Mouse (Mus musculus): ENCODE data around the gene Arhgap5. TPM values are rescaled to one million over a fixed set of nuclear protein-coding genes. Genes with fewer than 3 reads are reported as not detected.
"Not testable (repeated sequence)": the region's sequence is repeated elsewhere in the genome, so short reads cannot be mapped to it uniquely, and the experiment has no call there.

Arhgap5 gene
- polyA plus RNA-seq, 1 experiment = 121 TPM

DNA sequence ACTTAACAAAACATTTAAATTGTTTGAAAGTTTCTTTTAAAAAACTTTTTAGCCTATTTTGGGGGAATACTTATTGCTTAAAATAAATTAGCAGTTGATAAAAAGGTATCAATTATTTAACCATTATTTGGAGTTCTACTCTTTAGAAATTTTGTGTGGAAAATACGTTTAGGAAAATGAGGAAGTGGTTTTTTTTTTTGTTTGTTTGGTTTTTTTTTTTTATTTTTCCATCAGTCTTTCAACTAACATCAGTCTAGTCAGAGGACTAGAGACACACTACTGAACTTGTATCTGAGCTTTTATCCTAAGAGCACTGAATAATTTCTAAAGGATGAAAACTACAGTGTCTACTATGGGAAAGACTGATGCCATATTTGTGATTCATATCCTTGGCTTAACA, 21.7 kb downstream of the Arhgap5 start:
- no peaks in the 10 kb centered on the region for H3K4me1 ChIP-seq (ENCODE audit: control insufficient read depth, insufficient read depth, low read length)
- no peak overlapping the region for H3K4me3 ChIP-seq (ENCODE audit: insufficient read depth, low read length)
- no peak for TF ChIP-seq POLR2A (IDR thresholded peaks at IDR 0.05; ENCODE audit: low read depth, low read length)
- TF ChIP-seq CTCF (IDR thresholded peaks at IDR 0.05; ENCODE audit: borderline replicate concordance, insufficient read depth, low read length) = no peak
- no peak overlapping the region for H3K27ac ChIP-seq (ENCODE audit: insufficient read depth, low read length)

- no peak overlapping the region for H3K4me3 ChIP-seq (ENCODE audit: insufficient read depth, low read length)
- TF ChIP-seq POLR2A (IDR thresholded peaks at IDR 0.05; ENCODE audit: low read depth, low read length) = no peak
- no peak for TF ChIP-seq CTCF (IDR thresholded peaks at IDR 0.05; ENCODE audit: borderline replicate concordance, insufficient read depth, low read length)
- H3K27ac ChIP-seq (ENCODE audit: insufficient read depth, low read length) = no peak overlapping the region
Observed at GRCm38 (mm10) chr12:52529740-52530139, 26.0 kb downstream of the Arhgap5 start.

GRCm38 (mm10) chr12:52541294-52541693, 37.5 kb downstream of the Arhgap5 start:
- H3K27ac ChIP-seq (ENCODE audit: insufficient read depth, low read length) = no peak overlapping the region
- no peaks in the 10 kb centered on the region for H3K4me1 ChIP-seq (ENCODE audit: control insufficient read depth, insufficient read depth, low read length)
- TF ChIP-seq POLR2A (IDR thresholded peaks at IDR 0.05; ENCODE audit: low read depth, low read length) (no peak), CTCF (IDR thresholded peaks at IDR 0.05; ENCODE audit: borderline replicate concordance, insufficient read depth, low read length) (no peak)

More at GRCm38 (mm10) chr12:52529740-52530139, 26.0 kb downstream of the Arhgap5 start:
- no peaks in the 10 kb centered on the region for H3K4me1 ChIP-seq (ENCODE audit: control insufficient read depth, insufficient read depth, low read length)

DNA sequence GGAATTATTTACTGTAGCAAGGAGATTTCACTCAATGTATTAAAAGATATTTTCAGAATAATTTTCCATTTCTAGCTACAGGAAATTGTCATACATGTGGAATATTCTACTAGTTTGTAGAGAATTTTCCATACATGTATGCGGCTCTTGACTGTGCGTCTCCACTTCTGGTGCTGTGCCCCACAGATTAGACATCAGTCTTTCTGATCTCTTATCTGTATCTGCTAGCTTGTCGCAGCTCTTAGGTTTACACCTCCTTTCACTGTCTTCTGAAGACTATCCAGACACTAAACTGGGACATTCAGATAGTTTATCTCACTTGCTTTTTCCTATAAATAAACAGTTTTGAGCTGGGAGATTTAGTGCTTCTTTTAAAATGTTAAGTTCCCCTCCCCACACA, 40.8 kb downstream of the Arhgap5 start:
- no peak for TF ChIP-seq CTCF (IDR thresholded peaks at IDR 0.05; ENCODE audit: borderline replicate concordance, insufficient read depth, low read length)
- TF ChIP-seq POLR2A (IDR thresholded peaks at IDR 0.05; ENCODE audit: low read depth, low read length) = no peak
- Histone ChIP-seq H3K4me1 (ENCODE audit: control insufficient read depth, insufficient read depth, low read length) (no peaks in the 10 kb centered on the region), H3K27ac (ENCODE audit: insufficient read depth, low read length) (no peak overlapping the region), H3K4me3 (ENCODE audit: insufficient read depth, low read length) (no peak overlapping the region)

More at GRCm38 (mm10) chr12:52541294-52541693, 37.5 kb downstream of the Arhgap5 start:
- no peak overlapping the region for H3K4me3 ChIP-seq (ENCODE audit: insufficient read depth, low read length)

- Histone ChIP-seq H3K27ac (ENCODE audit: insufficient read depth, low read length) (no peak overlapping the region), H3K4me3 (ENCODE audit: insufficient read depth, low read length) (no peak overlapping the region), H3K4me1 (ENCODE audit: control insufficient read depth, insufficient read depth, low read length) (0 out of 2 replicates have a peak, but pooled peaks cover 2% of the 10 kb centered on the region)
- TF ChIP-seq POLR2A (IDR thresholded peaks at IDR 0.05; ENCODE audit: low read depth, low read length) (no peak), CTCF (IDR thresholded peaks at IDR 0.05; ENCODE audit: borderline replicate concordance, insufficient read depth, low read length) (no peak)
Observed at GRCm38 (mm10) chr12:52552085-52552484, 48.3 kb downstream of the Arhgap5 start.

DNA sequence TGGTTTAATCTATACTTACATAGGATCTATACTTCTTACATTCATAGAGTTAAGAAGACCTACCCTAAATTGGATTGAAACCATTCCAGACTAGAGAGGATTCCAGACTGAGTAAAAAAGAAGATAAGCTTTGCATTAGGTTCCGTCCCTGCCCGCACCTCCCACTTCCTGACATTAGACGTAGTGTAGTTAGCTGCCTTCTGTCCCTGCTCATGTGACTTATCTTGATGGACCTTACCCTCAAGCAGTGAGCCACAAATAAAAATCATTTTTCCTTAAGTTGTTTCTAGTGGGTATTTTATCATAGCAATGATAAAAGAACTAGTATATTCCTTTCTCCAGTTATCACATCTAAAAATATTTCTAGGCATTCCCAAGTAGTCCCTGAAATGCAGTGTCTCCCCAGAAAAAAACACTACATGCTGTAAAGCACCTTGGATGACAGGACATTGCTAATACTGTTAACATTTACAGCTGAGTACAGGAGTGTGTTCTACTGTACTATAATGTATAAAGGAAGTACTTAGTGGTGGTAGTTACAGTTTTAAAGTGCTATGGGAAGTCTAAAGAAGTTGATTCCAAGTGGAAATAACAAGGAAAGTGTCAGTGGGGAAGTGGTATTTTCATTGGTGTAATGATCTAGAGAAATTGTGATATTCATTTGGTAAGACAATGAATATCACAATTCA, 51.6 kb downstream of the Arhgap5 start:
- H3K4me3 ChIP-seq (ENCODE audit: insufficient read depth, low read length) = no peak overlapping the region
- TF ChIP-seq POLR2A (IDR thresholded peaks at IDR 0.05; ENCODE audit: low read depth, low read length) = no peak
- TF ChIP-seq CTCF (IDR thresholded peaks at IDR 0.05; ENCODE audit: borderline replicate concordance, insufficient read depth, low read length) = no peak

DNA sequence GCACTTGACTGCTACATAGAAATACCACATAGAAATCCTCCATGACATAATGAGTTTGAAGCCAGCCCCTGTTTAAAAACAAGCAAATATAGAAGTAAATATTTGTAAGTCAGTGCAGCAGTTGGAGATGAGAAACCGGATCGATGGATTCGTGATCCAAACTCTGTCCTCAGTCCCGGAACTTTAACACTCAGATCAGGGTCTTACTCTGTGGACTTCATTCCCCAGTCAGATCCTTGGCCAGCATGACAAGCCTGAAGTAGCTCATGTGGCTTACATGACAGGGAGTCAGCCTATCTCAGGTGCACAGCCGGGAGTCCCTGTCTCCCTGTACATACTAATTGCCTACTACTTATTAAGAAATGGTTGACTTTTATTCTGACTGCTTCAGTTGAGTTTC, 61.9 kb downstream of the Arhgap5 start:
- Histone ChIP-seq H3K4me1 (ENCODE audit: control insufficient read depth, insufficient read depth, low read length) (no peaks in the 10 kb centered on the region), H3K27ac (ENCODE audit: insufficient read depth, low read length) (no peak overlapping the region), H3K4me3 (ENCODE audit: insufficient read depth, low read length) (no peak overlapping the region)
- TF ChIP-seq CTCF (IDR thresholded peaks at IDR 0.05; ENCODE audit: borderline replicate concordance, insufficient read depth, low read length) = no peak
- no peak for TF ChIP-seq POLR2A (IDR thresholded peaks at IDR 0.05; ENCODE audit: low read depth, low read length)

More for the DNA sequence above, 51.6 kb downstream of the Arhgap5 start:
- Histone ChIP-seq H3K4me1 (ENCODE audit: control insufficient read depth, insufficient read depth, low read length) (0 out of 2 replicates have a peak, but pooled peaks cover 2% of the 10 kb centered on the region), H3K27ac (ENCODE audit: insufficient read depth, low read length) (no peak overlapping the region)

- Histone ChIP-seq H3K4me1 (ENCODE audit: control insufficient read depth, insufficient read depth, low read length) (no peaks in the 10 kb centered on the region), H3K27ac (ENCODE audit: insufficient read depth, low read length) (no peak overlapping the region), H3K4me3 (ENCODE audit: insufficient read depth, low read length) (no peak overlapping the region)
- TF ChIP-seq POLR2A (IDR thresholded peaks at IDR 0.05; ENCODE audit: low read depth, low read length) = no peak
- no peak for TF ChIP-seq CTCF (IDR thresholded peaks at IDR 0.05; ENCODE audit: borderline replicate concordance, insufficient read depth, low read length)
Observed at GRCm38 (mm10) chr12:52573371-52573770, 69.6 kb downstream of the Arhgap5 start.

GRCm38 (mm10) chr12:52586466-52586865, 82.7 kb downstream of the Arhgap5 start:
- H3K4me3 ChIP-seq (ENCODE audit: insufficient read depth, low read length); H3K4me1 ChIP-seq (ENCODE audit: control insufficient read depth, insufficient read depth, low read length); H3K27ac ChIP-seq (ENCODE audit: insufficient read depth, low read length): not testable (repeated sequence)

DNA sequence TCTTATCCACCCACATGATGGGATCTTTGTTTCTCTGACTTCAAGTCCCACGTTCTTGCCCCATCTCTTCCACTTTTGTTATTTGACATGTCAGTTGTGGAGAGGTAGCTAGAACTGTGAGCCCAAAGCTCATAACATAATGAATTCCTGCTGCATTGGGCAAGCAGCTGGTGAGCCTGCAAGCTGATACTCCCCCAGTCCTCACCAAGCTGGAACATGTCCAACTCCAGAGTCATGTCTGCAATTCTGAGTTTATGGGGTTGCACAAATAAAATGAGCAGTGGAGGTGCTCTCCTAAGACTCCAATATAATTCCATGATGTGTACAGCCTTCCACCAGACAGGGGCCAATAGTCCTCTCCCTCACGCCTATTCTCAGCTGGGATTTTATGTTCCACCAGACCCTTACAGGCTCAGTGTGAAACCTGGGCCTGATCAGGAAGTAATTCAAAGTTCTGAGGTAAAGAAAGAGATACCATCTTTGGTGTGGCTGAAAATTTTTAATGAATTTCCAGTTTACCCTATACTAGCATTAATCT, 83.8 kb downstream of the Arhgap5 start:
- H3K4me1 ChIP-seq (ENCODE audit: control insufficient read depth, insufficient read depth, low read length) = no peaks in the 10 kb centered on the region
- H3K4me3 ChIP-seq (ENCODE audit: insufficient read depth, low read length) = no peak overlapping the region
- no peak overlapping the region for H3K27ac ChIP-seq (ENCODE audit: insufficient read depth, low read length)
- TF ChIP-seq CTCF (IDR thresholded peaks at IDR 0.05; ENCODE audit: borderline replicate concordance, insufficient read depth, low read length) = no peak
- TF ChIP-seq POLR2A (IDR thresholded peaks at IDR 0.05; ENCODE audit: low read depth, low read length) = no peak

Measured in embryonic fibroblast, embryonic 13.5 days (primary cell).